Mouse (Mus musculus): Measurements from ENCODE around the gene Syne1.

DNA sequence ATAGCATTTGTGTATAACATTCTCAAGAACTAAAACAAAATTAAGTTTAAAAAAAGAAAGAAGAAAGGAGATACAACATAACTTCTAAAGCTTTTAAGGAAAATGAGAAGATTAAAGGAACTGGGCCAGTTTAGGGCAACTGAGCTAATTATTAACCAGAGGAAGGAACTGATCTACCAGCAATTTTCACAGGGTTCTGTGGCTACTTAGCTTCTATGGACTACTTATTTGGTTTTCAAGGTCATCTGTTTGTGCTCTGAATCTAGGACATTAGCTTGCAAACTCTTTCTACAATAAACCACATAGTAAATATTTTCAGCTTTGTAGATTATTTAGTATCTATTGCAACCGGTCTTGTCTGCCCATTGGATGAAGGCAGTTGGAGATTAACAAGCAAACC, 420.8 kb downstream of the Syne1 start:
- TF ChIP-seq CTCF (IDR thresholded peaks at IDR 0.05; ENCODE audit: low read depth, low read length) (no peak), GATA1 (IDR thresholded peaks at IDR 0.05; ENCODE audit: borderline replicate concordance, low read length) (no peak), TAL1 (conservative IDR thresholded peaks at IDR 0.05; ENCODE audit: low read depth, low read length) (no peak), POLR2AphosphoS5 (IDR thresholded peaks at IDR 0.05; ENCODE audit: insufficient replicate concordance, low read depth, low read length) (no peak)

All from G1E (cell line).